Mouse (Mus musculus): ENCODE measurements around the gene Opcml. TPM values are rescaled to one million over a fixed set of nuclear protein-coding genes. Genes with fewer than 3 reads are reported as not detected.

The Opcml gene
- total RNA-seq, 2 experiments from 2014 or later: not detected

GRCm38 (mm10) chr9:28642766-28643165 is 852.2 kb downstream of the Opcml start:
- no peak for ATAC-seq (replicated peaks; ENCODE audit: low FRiP score, low TSS enrichment, poor library complexity, severe bottlenecking)

- no peak for ATAC-seq (replicated peaks; ENCODE audit: low FRiP score, low TSS enrichment, poor library complexity, severe bottlenecking)
Measured at GRCm38 (mm10) chr9:28644063-28644462, 853.5 kb downstream of the Opcml start.

GRCm38 (mm10) chr9:28650089-28650488 is 859.5 kb downstream of the Opcml start:
- ATAC-seq (replicated peaks; ENCODE audit: low FRiP score, low TSS enrichment, poor library complexity, severe bottlenecking): no peak

GRCm38 (mm10) chr9:28659996-28660395 is 869.4 kb downstream of the Opcml start:
- ATAC-seq (replicated peaks; ENCODE audit: low FRiP score, low TSS enrichment, poor library complexity, severe bottlenecking): no peak

- ATAC-seq (replicated peaks; ENCODE audit: low FRiP score, low TSS enrichment, poor library complexity, severe bottlenecking): no peak
Measured at GRCm38 (mm10) chr9:28662882-28663281, 872.3 kb downstream of the Opcml start.

- ATAC-seq (replicated peaks; ENCODE audit: low FRiP score, low TSS enrichment, poor library complexity, severe bottlenecking): no peak
Measured at GRCm38 (mm10) chr9:28680309-28680708, 889.7 kb downstream of the Opcml start.

- ATAC-seq (replicated peaks; ENCODE audit: low FRiP score, low TSS enrichment, poor library complexity, severe bottlenecking): no peak
Measured at GRCm38 (mm10) chr9:28681252-28682037, 890.9 kb downstream of the Opcml start.

- no peak for ATAC-seq (replicated peaks; ENCODE audit: low FRiP score, low TSS enrichment, poor library complexity, severe bottlenecking)
Measured at GRCm38 (mm10) chr9:28683951-28684470, 893.4 kb downstream of the Opcml start.

GRCm38 (mm10) chr9:28686942-28687611 is 896.5 kb downstream of the Opcml start:
- no peak for ATAC-seq (replicated peaks; ENCODE audit: low FRiP score, low TSS enrichment, poor library complexity, severe bottlenecking)

GRCm38 (mm10) chr9:28690134-28690533 is 899.6 kb downstream of the Opcml start:
- ATAC-seq (replicated peaks; ENCODE audit: low FRiP score, low TSS enrichment, poor library complexity, severe bottlenecking): no peak

GRCm38 (mm10) chr9:28705796-28706195 is 915.2 kb downstream of the Opcml start:
- no peak for ATAC-seq (replicated peaks; ENCODE audit: low FRiP score, low TSS enrichment, poor library complexity, severe bottlenecking)

GRCm38 (mm10) chr9:28714544-28714943 is 924.0 kb downstream of the Opcml start:
- ATAC-seq (replicated peaks; ENCODE audit: low FRiP score, low TSS enrichment, poor library complexity, severe bottlenecking): no peak

- no peak for ATAC-seq (replicated peaks; ENCODE audit: low FRiP score, low TSS enrichment, poor library complexity, severe bottlenecking)
Measured at GRCm38 (mm10) chr9:28720186-28720585, 929.6 kb downstream of the Opcml start.

GRCm38 (mm10) chr9:28731811-28732602 is 941.4 kb downstream of the Opcml start:
- ATAC-seq (replicated peaks; ENCODE audit: low FRiP score, low TSS enrichment, poor library complexity, severe bottlenecking): no peak

- ATAC-seq (replicated peaks; ENCODE audit: low FRiP score, low TSS enrichment, poor library complexity, severe bottlenecking): no peak
Measured at GRCm38 (mm10) chr9:28737955-28738354, 947.4 kb downstream of the Opcml start.

- no peak for ATAC-seq (replicated peaks; ENCODE audit: low FRiP score, low TSS enrichment, poor library complexity, severe bottlenecking)
Measured at GRCm38 (mm10) chr9:28738451-28738860, 947.9 kb downstream of the Opcml start.

- ATAC-seq (replicated peaks; ENCODE audit: low FRiP score, low TSS enrichment, poor library complexity, severe bottlenecking): no peak
Measured at GRCm38 (mm10) chr9:28744771-28745170, 954.2 kb downstream of the Opcml start.

- ATAC-seq (replicated peaks; ENCODE audit: low FRiP score, low TSS enrichment, poor library complexity, severe bottlenecking): no peak
Measured at GRCm38 (mm10) chr9:28748902-28749301, 958.3 kb downstream of the Opcml start.

- no peak for ATAC-seq (replicated peaks; ENCODE audit: low FRiP score, low TSS enrichment, poor library complexity, severe bottlenecking)
Measured at GRCm38 (mm10) chr9:28752908-28753307, 962.3 kb downstream of the Opcml start.
